Mouse (Mus musculus) intestine, embryonic 14.5 days (tissue): ENCODE results near the gene Mettl2. TPM values are rescaled to one million over a fixed set of nuclear protein-coding genes. Genes with fewer than 3 reads are reported as not detected.

Experiments
- ATAC-seq: fragments of 200-750 bp; cut with Nextera tagmentation; replicated peaks from 2 replicates; pipeline ENCODE4 v1.8.0; 2017; ENCODE audit warnings: low read depth, moderate number of reproducible peaks, moderate TSS enrichment, moderate library complexity; ENCODE audit not compliant: low FRiP score, low TSS enrichment
- DNase-seq: peaks from one replicate; pipeline ENCODE4 v3.0.0-alpha.2; 2018; ENCODE audit warnings: low spot score
- H3K27ac ChIP-seq: fragments of 300-500 bp; sonication (generic); 2 replicates; pipeline ENCODE4 v1.5.1; 2014; ENCODE audit warnings: low read depth, mild to moderate bottlenecking, control low read depth
- H3K27me3 ChIP-seq: fragments of 300-500 bp; sonication (generic); replicated peaks from 2 replicates; pipeline ENCODE4 v1.6.1; 2014; ENCODE audit warnings: low read length, control low read depth; ENCODE audit not compliant: control insufficient read depth, insufficient read depth
- H3K36me3 ChIP-seq: fragments of 300-500 bp; sonication (generic); 2 replicates; pipeline ENCODE4 v1.6.1; 2014; ENCODE audit warnings: low read length, control low read depth; ENCODE audit not compliant: control insufficient read depth, insufficient read depth
- H3K4me1 ChIP-seq: fragments of 300-500 bp; sonication (generic); replicated peaks from 2 replicates; pipeline ENCODE4 v1.6.1; 2014; ENCODE audit warnings: low read length, control low read depth, mixed read lengths; ENCODE audit not compliant: control insufficient read depth, insufficient read depth
- H3K4me2 ChIP-seq: fragments of 300-500 bp; sonication (generic); 2 replicates; pipeline ENCODE4 v1.6.1; 2014; ENCODE audit warnings: low read length
- H3K4me3 ChIP-seq: fragments of 300-500 bp; sonication (generic); 2 replicates; pipeline ENCODE4 v1.5.1; 2014; ENCODE audit warnings: low read depth, low read length, control low read depth, mixed read lengths
- H3K9ac ChIP-seq: fragments of 300-500 bp; sonication (generic); 2 replicates; pipeline ENCODE4 v1.6.1; 2014; ENCODE audit warnings: mild to moderate bottlenecking, low read length
- H3K9me3 ChIP-seq: fragments of 300-500 bp; sonication (generic); 2 replicates; pipeline ENCODE4 v1.6.1; 2016; ENCODE audit warnings: low read length, control low read depth; ENCODE audit not compliant: control insufficient read depth
- WGBS: fragments of 180-500 bp; shearing (Covaris S2); extraction: QIAGEN DNeasy Blood & Tissue Kit; methylation state at CpG from one replicate; pipeline ENCODE4 v1.1.7; 2014; 5-methylcytosine and 5-hydroxymethylcytosine counted together
- polyA plus RNA-seq: library from polyadenylated mRNA; unstranded; fragments of >200 nt; fragmentation: Nextera tagmentation; extraction: Ambion mirVana; gene quantifications from 2 replicates; pipeline ENCODE4 v1.2.1, GENCODE M21; 2014

The Mettl2 gene
- polyA plus RNA-seq, 1 experiment from 2014 or later = 40.7 TPM

GRCm38 (mm10) chr11:105158047-105158446 lies 31.8 kb downstream of the Mettl2 start:
- Histone ChIP-seq H3K4me1 (peaks cover 6% of the 10 kb centered on the region), H3K27me3 (no peaks in the 10 kb centered on the region), H3K4me3 (no peak overlapping the region), H3K36me3 (no peaks in the 10 kb centered on the region), H3K9ac (no peak overlapping the region), H3K9me3 (peaks cover 8% of the 10 kb centered on the region; the same call in 1 of the 2 replicates), H3K27ac (no peak overlapping the region), H3K4me2 (no peak overlapping the region)
- DNase-seq = no peak
- no peak for ATAC-seq

- ATAC-seq = no peak
- no peak for DNase-seq
- Histone ChIP-seq H3K27me3 (no peaks in the 10 kb centered on the region), H3K4me1 (no peaks in the 10 kb centered on the region), H3K36me3 (no peaks in the 10 kb centered on the region), H3K27ac (no peak overlapping the region), H3K9me3 (peaks cover 13% of the 10 kb centered on the region), H3K9ac (no peak overlapping the region), H3K4me3 (no peak overlapping the region), H3K4me2 (no peak overlapping the region)
- WGBS = 57% methylated on average over 6 of the region's 6 CpGs
Observed at GRCm38 (mm10) chr11:105159673-105160360, 33.6 kb downstream of the Mettl2 start.

GRCm38 (mm10) chr11:105161411-105161810 lies 35.2 kb downstream of the Mettl2 start:
- DNase-seq (no peak), ATAC-seq (no peak)
- Histone ChIP-seq H3K4me2 (no peak overlapping the region), H3K9me3 (peaks cover 21% of the 10 kb centered on the region), H3K4me3 (no peak overlapping the region), H3K4me1 (no peaks in the 10 kb centered on the region), H3K9ac (no peak overlapping the region), H3K27ac (no peak overlapping the region), H3K36me3 (no peaks in the 10 kb centered on the region), H3K27me3 (no peaks in the 10 kb centered on the region)
- 85% methylated on average over 2 of the region's 2 CpGs for WGBS

GRCm38 (mm10) chr11:105164516-105165510 lies 38.6 kb downstream of the Mettl2 start:
- H3K27me3 ChIP-seq = no peaks in the 10 kb centered on the region
- H3K27ac ChIP-seq = no peak overlapping the region
- H3K9me3 ChIP-seq = peaks cover 21% of the 10 kb centered on the region
- DNase-seq (no peak), ATAC-seq (no peak)
- WGBS = 76% methylated on average over 69 of the region's 69 CpGs
- no peaks in the 10 kb centered on the region for H3K4me1 ChIP-seq
- H3K9ac ChIP-seq = no peak overlapping the region
- no peaks in the 10 kb centered on the region for H3K36me3 ChIP-seq
- H3K4me3 ChIP-seq = no peak overlapping the region
- H3K4me2 ChIP-seq = no peak overlapping the region

- Histone ChIP-seq H3K9ac (no peak overlapping the region), H3K9me3 (peaks cover 21% of the 10 kb centered on the region), H3K27ac (no peak overlapping the region), H3K4me1 (no peaks in the 10 kb centered on the region), H3K4me3 (no peak overlapping the region), H3K36me3 (no peaks in the 10 kb centered on the region), H3K4me2 (no peak overlapping the region), H3K27me3 (no peaks in the 10 kb centered on the region)
- WGBS = 90% methylated on average over 10 of the region's 10 CpGs
- DNase-seq (no peak), ATAC-seq (no peak)
Observed at GRCm38 (mm10) chr11:105166780-105167179, 40.6 kb downstream of the Mettl2 start.

- Histone ChIP-seq H3K9me3 (no peaks in the 10 kb centered on the region), H3K9ac (no peak within 1 kb of the TSS), H3K4me3 (peak within 1 kb of the TSS; percentile 90), H3K27ac (peak within 1 kb of the TSS; percentile 97; the same call in 1 of the 2 replicates), H3K36me3 (no peaks in the 10 kb centered on the region; the same call in 1 of the 2 replicates), H3K27me3 (no peaks in the 10 kb centered on the region), H3K4me1 (peaks cover 18% of the 10 kb centered on the region), H3K4me2 (peak within 1 kb of the TSS; percentile 86)
- DNase-seq (no peak), ATAC-seq (no peak)
- 46% methylated on average over 2 of the region's 2 CpGs for WGBS
Observed at GRCm38 (mm10) chr11:105178516-105178915, 52.3 kb downstream of the Mettl2 start, which contains the start of gene Tlk2. TSS of gene Tlk2 (plus strand) at chr11:105178807.

- no peak for DNase-seq
- Histone ChIP-seq H3K36me3 (peaks cover 5% of the 10 kb centered on the region), H3K4me2 (peak overlapping the region; percentile 86), H3K4me1 (peaks cover 18% of the 10 kb centered on the region), H3K27me3 (no peaks in the 10 kb centered on the region), H3K9ac (no peak overlapping the region; the same call in 1 of the 2 replicates), H3K27ac (peak overlapping the region; percentile 97; the same call in 1 of the 2 replicates), H3K4me3 (peak overlapping the region; percentile 90), H3K9me3 (no peaks in the 10 kb centered on the region)
- 84% methylated on average over 4 of the region's 4 CpGs for WGBS
- ATAC-seq = no peak
Observed at GRCm38 (mm10) chr11:105179523-105179922, 53.3 kb downstream of the Mettl2 start.

- Histone ChIP-seq H3K4me3 (peak overlapping the region; percentile 90), H3K9me3 (no peaks in the 10 kb centered on the region), H3K4me2 (peak overlapping the region; percentile 86), H3K9ac (peak overlapping the region; percentile 94), H3K27me3 (no peaks in the 10 kb centered on the region), H3K4me1 (peaks cover 18% of the 10 kb centered on the region), H3K36me3 (peaks cover 15% of the 10 kb centered on the region), H3K27ac (peak overlapping the region; percentile 97)
- under 1% methylated on average over 31 of the region's 35 CpGs for WGBS
- ATAC-seq (no peak), DNase-seq (peak; percentile 79)
Observed at GRCm38 (mm10) chr11:105180471-105181091, 54.4 kb downstream of the Mettl2 start.
